In the genomic region with DNA sequence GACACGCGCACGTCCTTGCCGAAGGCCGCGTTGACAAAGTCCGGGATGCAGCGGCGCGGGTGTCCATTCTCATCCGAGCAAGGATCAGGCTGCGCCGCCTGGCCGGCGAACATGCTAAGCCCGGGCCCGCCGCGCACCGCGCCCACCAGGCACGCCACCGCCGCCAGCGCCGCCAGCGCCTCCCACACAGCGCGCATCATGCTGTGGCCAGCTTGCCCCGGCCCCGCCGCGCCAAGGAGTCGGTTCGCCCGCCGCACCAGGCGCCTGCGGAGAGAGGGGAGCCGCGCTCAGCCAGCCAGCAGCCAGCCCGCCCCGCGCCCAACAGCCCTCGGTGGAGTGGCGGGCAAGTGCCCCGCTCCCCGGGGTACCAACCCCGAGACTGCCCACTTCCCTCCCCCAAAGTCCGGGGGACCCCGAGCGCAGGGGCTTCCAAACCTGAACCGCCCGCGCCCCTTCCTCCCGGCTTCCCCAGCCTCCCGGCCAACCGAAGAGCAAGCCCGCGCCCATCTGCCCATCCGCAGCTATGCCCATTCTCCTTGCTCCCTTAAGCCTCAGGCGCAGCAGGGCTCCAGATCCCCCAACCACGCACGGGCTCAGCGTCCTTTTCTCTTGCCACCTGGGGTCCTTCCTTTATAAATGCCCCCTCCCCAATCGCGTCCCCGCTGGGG, we compare ENCODE assay signal across 8 mouse cellular contexts. TPM values are rescaled to one million over a fixed set of nuclear protein-coding genes. Genes with fewer than 3 reads are reported as not detected.
A peak's percentile ranks its signal among the peaks of the same experiment; 100 is the strongest.
DNase-seq lines count a peak whose midpoint lies in the region; ATAC-seq and TF ChIP-seq lines count a peak whose summit lies in the region.
"Had no signal": no experiment of that assay in that cellular context is flagged by ENCODE, and none has a peak within 500 bp of the region (broad histone marks: within the 10 kb centered on the region; RNA-seq: fewer than 3 reads in every experiment).

No protein-coding gene starts in this region.

- no peak for TF ChIP-seq CTCF in midbrain, postnatal 0 days (IDR thresholded peaks at IDR 0.05)

- H3K36me3 ChIP-seq in heart, embryonic 15.5 days, result no peaks in the 10 kb centered on the region
- no peaks in the 10 kb centered on the region for H3K36me3 ChIP-seq in midbrain, postnatal 0 days (ENCODE audit: insufficient read depth, low read length)

- no peak; the same call in 1 of the 2 replicates for ATAC-seq in heart, embryonic 15.5 days (replicated peaks; ENCODE audit: insufficient number of reproducible peaks, insufficient read depth, low FRiP score, low read depth)
- 0 out of 2 replicates have a peak, but pooled peaks have one; percentile 31 for ATAC-seq in midbrain, postnatal 0 days (ENCODE audit: low FRiP score)

- peak overlapping the region; percentile 96 for H3K4me2 ChIP-seq in heart, embryonic 15.5 days
- H3K4me2 ChIP-seq in midbrain, postnatal 0 days (ENCODE audit: low read depth, low read length, poor library complexity, severe bottlenecking), result peak overlapping the region; percentile 94

- peaks cover 43% of the 10 kb centered on the region for H3K4me1 ChIP-seq in heart, embryonic 15.5 days (replicated peaks)
- peaks cover 4% of the 10 kb centered on the region for H3K4me1 ChIP-seq in midbrain, postnatal 0 days (ENCODE audit: insufficient read depth, low read length)

- peak overlapping the region; percentile 90 for H3K27ac ChIP-seq in heart, embryonic 15.5 days
- peak overlapping the region; percentile 47; the same call in 1 of the 2 replicates for H3K27ac ChIP-seq in midbrain, postnatal 0 days (ENCODE audit: low read depth, low read length)

- peaks cover 77% of the 10 kb centered on the region for H3K27me3 ChIP-seq in heart, embryonic 15.5 days
- H3K27me3 ChIP-seq in midbrain, postnatal 0 days (ENCODE audit: insufficient read depth, low read length), result peaks cover 46% of the 10 kb centered on the region

- peak; percentile 44 for DNase-seq in ovary, postnatal 36 days (ENCODE audit: low spot score)
- DNase-seq in ovary, postnatal 10 days (ENCODE audit: low spot score), result no peak
- peak; percentile 67 for DNase-seq in embryo, embryonic 11 days
- peak; percentile 59 to 70 for DNase-seq in kidney, postnatal 4 days
- no peak for DNase-seq in midbrain, postnatal 0 days (ENCODE audit: low spot score)
- peak; percentile 29 for DNase-seq in yolk sac, embryonic 10.5 days (ENCODE audit: low spot score)

- H3K9me3 ChIP-seq in heart, embryonic 15.5 days (replicated peaks), result no peaks in the 10 kb centered on the region
- no peaks in the 10 kb centered on the region for H3K9me3 ChIP-seq in midbrain, postnatal 0 days (ENCODE audit: low read length)

- under 1% methylated on average over 60 of the region's 68 CpGs for WGBS in heart, embryonic 15.5 days
- WGBS in midbrain, postnatal 0 days, result under 1% methylated on average over 40 of the region's 68 CpGs

- peak overlapping the region; percentile 66 for H3K4me3 ChIP-seq in heart, embryonic 15.5 days
- H3K4me3 ChIP-seq in midbrain, postnatal 0 days (ENCODE audit: low read depth, low read length), result peak overlapping the region; percentile 57

- H3K9ac ChIP-seq in heart, embryonic 15.5 days, result peak overlapping the region; percentile 74
- H3K9ac ChIP-seq in midbrain, postnatal 0 days (replicated peaks; ENCODE audit: low read length, poor library complexity, severe bottlenecking), result peak overlapping the region; percentile 48; the same call in 1 of the 2 replicates

RNA-seq across cellular contexts. Expression of gene Ntn1, which starts 14.6 kb away (rescaled TPM):
- 18.3 and 21.6 TPM in 2 replicates for polyA plus RNA-seq in heart, embryonic 15.5 days (2015; fragmentation: Nextera tagmentation; extraction: Ambion mirVana)
- total RNA-seq in midbrain, postnatal 0 days (2014; rRNA removed), result 66.4 and 69.1 TPM in 2 replicates
- 9.6 and 9.7 TPM in 2 replicates for polyA plus RNA-seq in midbrain, postnatal 0 days (2015; fragmentation: Nextera tagmentation; extraction: Ambion mirVana)
- polyA plus RNA-seq: erythroblast, embryonic 14.5 days had no signal

RNA-seq across cellular contexts. Expression of gene Pik3r5, which starts 45.9 kb away (rescaled TPM):
- polyA plus RNA-seq in heart, embryonic 15.5 days (2015; fragmentation: Nextera tagmentation; extraction: Ambion mirVana), result 0.68 and 1.5 TPM in 2 replicates
- total RNA-seq in midbrain, postnatal 0 days (2014; rRNA removed), result 1.0 and 1.4 TPM in 2 replicates
- polyA plus RNA-seq in midbrain, postnatal 0 days (2015; fragmentation: Nextera tagmentation; extraction: Ambion mirVana), result 0.23 and 0.52 TPM in 2 replicates

Comparison
In these comparisons a context has a peak if more than half of its experiments do, and no peak if none do; other contexts are left out.
1. DNase-seq: peak in ovary, postnatal 36 days (single experiment), embryo, embryonic 11 days (single experiment), kidney, postnatal 4 days (2 of 2) and yolk sac, embryonic 10.5 days (single experiment); none in ovary, postnatal 10 days (single experiment) and midbrain, postnatal 0 days (single experiment).